Mouse (Mus musculus) limb, embryonic 11.5 days (tissue): Measurements from ENCODE around the gene Mga. TPM values are rescaled to one million over a fixed set of nuclear protein-coding genes. Genes with fewer than 3 reads are reported as not detected.
A peak's percentile ranks its signal among the peaks of the same experiment; 100 is the strongest.

ENCODE experiments used
- ATAC-seq: fragments of 200-750 bp; cut with Nextera tagmentation; 2 replicates; pipeline ENCODE4 v1.8.0; 2017; ENCODE audit warnings: low read depth; ENCODE audit not compliant: insufficient number of reproducible peaks, low FRiP score, low TSS enrichment
- DNase-seq: peaks from one replicate; pipeline ENCODE4 v3.0.0-alpha.2; 2015; ENCODE audit warnings: low spot score
- H3K27ac ChIP-seq: fragments of 300-500 bp; sonication (generic); replicated peaks from 2 replicates; pipeline ENCODE4 v1.5.1; 2014; ENCODE audit warnings: low read depth, mild to moderate bottlenecking, low read length
- H3K27me3 ChIP-seq: fragments of 300-500 bp; sonication (generic); 2 replicates; pipeline ENCODE4 v1.6.1; 2014; ENCODE audit warnings: mild to moderate bottlenecking, low read length, mixed read lengths; ENCODE audit not compliant: control insufficient read depth, insufficient read depth
- H3K36me3 ChIP-seq: fragments of 300-500 bp; sonication (generic); 2 replicates; pipeline ENCODE4 v1.6.1; 2014; ENCODE audit warnings: mild to moderate bottlenecking, low read length, moderate library complexity, mixed read lengths; ENCODE audit not compliant: control insufficient read depth, insufficient read depth
- H3K4me1 ChIP-seq: fragments of 300-500 bp; sonication (generic); 2 replicates; pipeline ENCODE4 v1.6.1; 2014; ENCODE audit warnings: low read length, mixed read lengths; ENCODE audit not compliant: control insufficient read depth, insufficient read depth
- H3K4me2 ChIP-seq: fragments of 300-500 bp; sonication (generic); 2 replicates; pipeline ENCODE4 v1.6.1; 2014; ENCODE audit warnings: low read depth, mild to moderate bottlenecking, moderate library complexity; ENCODE audit not compliant: severe bottlenecking
- H3K4me3 ChIP-seq: fragments of 300-500 bp; sonication (generic); 2 replicates; pipeline ENCODE4 v1.5.1; 2014; ENCODE audit warnings: low read depth, low read length
- H3K9ac ChIP-seq: fragments of 300-500 bp; sonication (generic); 2 replicates; pipeline ENCODE4 v1.6.1; 2014; ENCODE audit warnings: mild to moderate bottlenecking, low read length
- H3K9me3 ChIP-seq: fragments of 300-500 bp; sonication (generic); 2 replicates; pipeline ENCODE4 v1.6.1; 2016; ENCODE audit warnings: low read length; ENCODE audit not compliant: control insufficient read depth
- WGBS: fragments of 180-500 bp; shearing (Covaris S2); extraction: QIAGEN DNeasy Blood & Tissue Kit; methylation state at CpG from one replicate; pipeline ENCODE4 v1.1.7; 2014; 5-methylcytosine and 5-hydroxymethylcytosine counted together
- polyA plus RNA-seq: library from polyadenylated mRNA; unstranded; fragments of >200 nt; fragmentation: Nextera tagmentation; extraction: Ambion mirVana; gene quantifications from 2 replicates; pipeline ENCODE4 v1.2.1, GENCODE M21; 2014

Gene Mga
- polyA plus RNA-seq, result 33.1 and 36.0 TPM in 2 replicates

GRCm38 (mm10) chr2:119897090-119897732, at the start of gene Mga:
Mga (plus strand) TSS chr2:119897228.
- H3K9ac ChIP-seq, result peak within 1 kb of the TSS; percentile 61
- peak within 1 kb of the TSS; percentile 39 for H3K4me3 ChIP-seq
- ATAC-seq (peak; percentile 96), DNase-seq (peak; percentile 97)
- H3K27ac ChIP-seq, result peak within 1 kb of the TSS; percentile 43
- H3K9me3 ChIP-seq, result no peaks in the 10 kb centered on the region
- WGBS, result under 1% methylated on average over 58 of the region's 58 CpGs
- H3K4me1 ChIP-seq, result peaks cover 8% of the 10 kb centered on the region
- no peaks in the 10 kb centered on the region for H3K27me3 ChIP-seq
- H3K4me2 ChIP-seq, result peak within 1 kb of the TSS; percentile 91
- no peaks in the 10 kb centered on the region for H3K36me3 ChIP-seq

DNA sequence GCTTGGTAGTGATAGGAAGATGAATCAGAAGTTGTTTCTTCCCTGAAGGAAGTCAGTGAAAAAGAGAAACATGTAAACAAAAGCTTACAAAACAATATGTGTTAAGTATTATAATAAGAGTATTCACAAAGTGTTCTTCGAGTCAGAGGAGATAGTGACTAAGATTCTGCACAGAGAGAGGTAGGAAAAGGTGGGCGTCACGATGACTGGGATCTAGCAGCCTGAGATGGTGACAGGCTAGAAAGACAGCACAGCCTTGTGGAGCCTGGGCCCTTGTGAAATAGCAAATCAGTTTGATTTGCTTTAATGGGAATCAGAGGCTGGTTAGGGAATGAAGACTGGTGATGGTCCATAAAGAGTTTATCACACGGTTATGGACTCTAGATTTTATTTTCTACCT, 43.2 kb upstream of the Mga start:
- Histone ChIP-seq H3K27me3 (no peaks in the 10 kb centered on the region), H3K36me3 (no peaks in the 10 kb centered on the region), H3K4me2 (no peak overlapping the region), H3K27ac (no peak overlapping the region), H3K4me3 (no peak overlapping the region), H3K4me1 (no peaks in the 10 kb centered on the region), H3K9ac (no peak overlapping the region), H3K9me3 (no peaks in the 10 kb centered on the region)
- ATAC-seq (no peak), DNase-seq (no peak)
- 85% methylated on average over 4 of the region's 4 CpGs for WGBS

GRCm38 (mm10) chr2:119855310-119855850, 41.6 kb upstream of the Mga start:
- Histone ChIP-seq H3K9me3 (no peaks in the 10 kb centered on the region), H3K27ac (no peak overlapping the region), H3K9ac (no peak overlapping the region), H3K27me3 (no peaks in the 10 kb centered on the region), H3K4me1 (no peaks in the 10 kb centered on the region), H3K4me2 (no peak overlapping the region), H3K36me3 (no peaks in the 10 kb centered on the region), H3K4me3 (no peak overlapping the region)
- WGBS, result 68% methylated on average over 6 of the region's 6 CpGs
- DNase-seq (no peak), ATAC-seq (no peak)

DNA sequence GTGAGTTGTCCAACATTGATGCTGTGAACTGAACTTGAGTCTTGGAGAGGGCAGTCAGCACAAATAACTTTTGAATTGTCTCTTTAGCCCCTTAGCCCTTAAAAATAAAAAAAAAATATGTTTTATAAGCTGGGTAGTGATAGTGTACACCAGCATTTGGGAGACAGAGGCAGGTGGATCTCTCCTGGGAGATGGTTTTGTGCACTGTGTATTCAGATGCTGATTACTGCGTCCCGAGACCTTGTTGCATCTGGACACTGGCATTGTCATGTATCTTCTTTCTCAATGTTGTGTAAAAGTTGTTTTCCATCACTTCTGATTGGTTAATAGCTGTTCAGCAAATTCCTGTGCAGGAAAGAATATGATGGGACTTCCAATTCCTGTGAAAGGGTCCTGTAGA, 39.7 kb upstream of the Mga start:
- Histone ChIP-seq H3K9me3 (no peaks in the 10 kb centered on the region), H3K36me3 (no peaks in the 10 kb centered on the region), H3K27me3 (no peaks in the 10 kb centered on the region), H3K27ac (no peak overlapping the region), H3K4me3 (no peak overlapping the region), H3K4me2 (no peak overlapping the region), H3K9ac (no peak overlapping the region), H3K4me1 (no peaks in the 10 kb centered on the region)
- 89% methylated on average over 2 of the region's 2 CpGs for WGBS
- DNase-seq, result no peak
- ATAC-seq, result no peak

DNA sequence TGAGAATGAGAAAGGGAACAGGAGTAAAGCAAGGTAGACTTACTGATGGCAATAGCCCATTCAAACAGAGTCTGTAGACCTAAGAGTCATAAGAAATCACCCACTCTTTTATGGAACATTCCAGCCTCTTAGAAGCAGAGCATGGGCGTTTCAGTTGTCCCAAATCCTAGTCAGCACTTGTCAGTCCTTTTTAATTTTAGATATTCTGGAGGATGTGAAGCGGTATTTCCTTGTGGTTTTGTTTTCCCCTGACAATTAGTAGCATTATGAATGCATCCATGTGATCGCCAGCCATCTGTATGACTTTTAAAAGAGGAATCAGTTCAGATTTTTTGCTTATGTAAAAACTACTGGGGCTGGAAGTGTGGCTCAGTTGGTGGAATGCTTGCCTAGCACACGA, 32.5 kb upstream of the Mga start:
- no peaks in the 10 kb centered on the region for H3K4me1 ChIP-seq
- no peak overlapping the region for H3K9ac ChIP-seq
- H3K27ac ChIP-seq, result no peak overlapping the region
- no peaks in the 10 kb centered on the region for H3K36me3 ChIP-seq
- H3K27me3 ChIP-seq, result no peaks in the 10 kb centered on the region
- H3K4me2 ChIP-seq, result no peak overlapping the region
- no peak for ATAC-seq
- H3K9me3 ChIP-seq, result no peaks in the 10 kb centered on the region
- no peak overlapping the region for H3K4me3 ChIP-seq
- 74% methylated on average over 4 of the region's 4 CpGs for WGBS
- no peak for DNase-seq

DNA sequence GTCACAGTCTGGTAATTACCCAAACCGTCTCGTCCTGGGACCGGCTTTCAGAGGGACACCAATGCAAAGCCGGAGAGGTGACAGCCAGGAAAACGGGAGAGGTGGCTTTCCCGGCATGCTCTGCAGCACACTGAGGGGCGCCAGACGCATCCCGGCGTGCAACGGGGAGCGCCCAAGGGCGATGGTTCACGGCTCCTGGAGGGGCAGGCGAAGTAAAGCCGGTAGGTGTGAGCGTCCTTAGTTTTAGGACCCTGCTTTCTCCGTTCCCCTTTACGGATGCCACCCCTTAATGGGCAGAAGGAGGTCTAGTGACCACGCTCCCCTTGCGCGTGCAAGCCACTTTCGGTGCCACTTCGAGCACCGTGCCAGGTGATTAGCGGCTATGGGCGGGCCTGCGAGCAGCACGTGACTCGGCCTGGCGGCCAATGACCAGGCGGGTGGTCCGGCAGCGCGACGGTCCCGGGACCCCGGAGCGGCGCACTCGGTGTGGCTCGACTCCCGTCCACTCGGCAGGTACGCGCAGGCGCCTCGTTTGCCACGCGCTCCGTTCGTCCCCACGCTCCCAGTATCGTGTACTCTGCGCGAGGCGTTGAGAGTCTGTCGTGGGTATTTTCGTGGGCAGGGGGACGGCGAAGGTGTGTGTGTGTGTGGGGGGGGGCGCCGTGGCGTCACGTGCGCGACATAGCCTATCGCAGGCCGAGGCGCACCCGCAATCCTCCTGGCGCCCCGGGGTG, 24.5 kb upstream of the Mga start:
- ATAC-seq (peak; percentile 85), DNase-seq (peak; percentile 82)
- peak overlapping the region; percentile 54 for H3K4me3 ChIP-seq
- H3K36me3 ChIP-seq, result no peaks in the 10 kb centered on the region
- under 1% methylated on average over 73 of the region's 73 CpGs for WGBS
- H3K9ac ChIP-seq, result peak overlapping the region; percentile 73
- no peaks in the 10 kb centered on the region for H3K9me3 ChIP-seq
- H3K4me2 ChIP-seq, result peak overlapping the region; percentile 80
- peak overlapping the region; percentile 45; the same call in 1 of the 2 replicates for H3K27ac ChIP-seq
- no peaks in the 10 kb centered on the region for H3K27me3 ChIP-seq
- 0 out of 2 replicates have a peak, but pooled peaks cover 3% of the 10 kb centered on the region for H3K4me1 ChIP-seq

- H3K36me3 ChIP-seq, result no peaks in the 10 kb centered on the region
- peak overlapping the region; percentile 45; the same call in 1 of the 2 replicates for H3K27ac ChIP-seq
Observed at GRCm38 (mm10) chr2:119873105-119873464, 23.9 kb upstream of the Mga start.

DNA sequence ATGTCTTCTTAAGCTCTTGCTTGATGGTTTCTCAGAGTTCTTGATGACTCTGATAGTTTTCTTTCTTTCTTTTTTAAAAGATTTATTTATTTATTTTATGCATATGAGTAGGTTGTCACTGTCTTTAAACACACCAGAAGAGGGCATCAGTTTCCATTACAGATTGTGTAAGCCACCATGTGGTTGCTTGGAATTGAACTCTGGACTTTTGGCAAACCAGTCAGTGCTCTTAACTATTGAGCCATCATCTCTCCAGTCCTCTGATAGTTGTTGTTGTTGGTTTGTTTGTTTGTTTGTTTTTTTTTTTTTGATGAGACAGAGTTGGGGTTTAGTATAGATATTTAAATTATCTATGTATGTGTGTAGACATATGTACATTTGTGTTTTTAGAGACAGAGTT, 21.0 kb upstream of the Mga start:
- Histone ChIP-seq H3K36me3 (no peaks in the 10 kb centered on the region), H3K27ac (no peak overlapping the region), H3K9me3 (no peaks in the 10 kb centered on the region), H3K9ac (no peak overlapping the region), H3K4me1 (0 out of 2 replicates have a peak, but pooled peaks cover 3% of the 10 kb centered on the region), H3K4me3 (no peak overlapping the region), H3K4me2 (no peak overlapping the region), H3K27me3 (no peaks in the 10 kb centered on the region)
- no peak for DNase-seq
- ATAC-seq, result no peak

More at GRCm38 (mm10) chr2:119873105-119873464, 23.9 kb upstream of the Mga start:
- Histone ChIP-seq H3K27me3 (no peaks in the 10 kb centered on the region), H3K9ac (peak overlapping the region; percentile 73), H3K4me3 (peak overlapping the region; percentile 54), H3K4me2 (peak overlapping the region; percentile 80), H3K4me1 (0 out of 2 replicates have a peak, but pooled peaks cover 3% of the 10 kb centered on the region), H3K9me3 (no peaks in the 10 kb centered on the region)
- ATAC-seq (peak; percentile 92), DNase-seq (peak; percentile 91)
- 1% methylated on average over 39 of the region's 39 CpGs for WGBS
